7 mouse cellular contexts compared by ENCODE assay signal in genomic region chr7:90042364-90042763, GRCm38 (mm10).
DNase-seq lines count a peak whose midpoint lies in the region; ATAC-seq lines count a peak whose summit lies in the region.

No protein-coding gene starts in this region.

- peak; percentile 64 for ATAC-seq in liver, embryonic 11.5 days (replicated peaks; ENCODE audit: low FRiP score)
- ATAC-seq in midbrain, embryonic 13.5 days, result no peak
- no peak for ATAC-seq in neural tube, embryonic 15.5 days (ENCODE audit: low FRiP score)

- H3K27ac ChIP-seq in liver, embryonic 11.5 days (ENCODE audit: low read depth, low read length), result peak overlapping the region; percentile 80
- no peak overlapping the region for H3K27ac ChIP-seq in midbrain, embryonic 13.5 days
- H3K27ac ChIP-seq in neural tube, embryonic 15.5 days (replicated peaks), result no peak overlapping the region

- no peak overlapping the region for H3K4me3 ChIP-seq in liver, embryonic 11.5 days (ENCODE audit: low read depth, low read length)
- H3K4me3 ChIP-seq in midbrain, embryonic 13.5 days (replicated peaks), result no peak overlapping the region
- H3K4me3 ChIP-seq in neural tube, embryonic 15.5 days (replicated peaks), result no peak overlapping the region

- WGBS in liver, embryonic 11.5 days, result 44% methylated on average over 7 of the region's 7 CpGs
- 88% methylated on average over 7 of the region's 7 CpGs for WGBS in midbrain, embryonic 13.5 days
- 76% methylated on average over 7 of the region's 7 CpGs for WGBS in neural tube, embryonic 15.5 days

- H3K4me2 ChIP-seq in liver, embryonic 11.5 days, result peak overlapping the region; percentile 43
- no peak overlapping the region for H3K4me2 ChIP-seq in midbrain, embryonic 13.5 days (replicated peaks)
- no peak overlapping the region for H3K4me2 ChIP-seq in neural tube, embryonic 15.5 days

- no peaks in the 10 kb centered on the region for H3K27me3 ChIP-seq in liver, embryonic 11.5 days (replicated peaks; ENCODE audit: control insufficient read depth, insufficient read depth, low read length)
- no peaks in the 10 kb centered on the region for H3K27me3 ChIP-seq in midbrain, embryonic 13.5 days
- H3K27me3 ChIP-seq in neural tube, embryonic 15.5 days (replicated peaks), result no peaks in the 10 kb centered on the region

- no peaks in the 10 kb centered on the region for H3K9me3 ChIP-seq in liver, embryonic 11.5 days (ENCODE audit: control insufficient read depth, low read length)
- H3K9me3 ChIP-seq in midbrain, embryonic 13.5 days, result no peaks in the 10 kb centered on the region
- H3K9me3 ChIP-seq in neural tube, embryonic 15.5 days (replicated peaks), result no peaks in the 10 kb centered on the region

- no peaks in the 10 kb centered on the region for H3K36me3 ChIP-seq in liver, embryonic 11.5 days (ENCODE audit: control insufficient read depth, insufficient read depth, low read length)
- H3K36me3 ChIP-seq in midbrain, embryonic 13.5 days, result no peaks in the 10 kb centered on the region
- H3K36me3 ChIP-seq in neural tube, embryonic 15.5 days, result no peaks in the 10 kb centered on the region

- H3K4me1 ChIP-seq in liver, embryonic 11.5 days (replicated peaks; ENCODE audit: control insufficient read depth, insufficient read depth, low read length), result peaks cover 42% of the 10 kb centered on the region
- peaks cover 15% of the 10 kb centered on the region for H3K4me1 ChIP-seq in midbrain, embryonic 13.5 days (replicated peaks)
- H3K4me1 ChIP-seq in neural tube, embryonic 15.5 days, result no peaks in the 10 kb centered on the region

- H3K9ac ChIP-seq in liver, embryonic 11.5 days (ENCODE audit: low read depth, low read length), result peak overlapping the region; percentile 48
- H3K9ac ChIP-seq in midbrain, embryonic 13.5 days (replicated peaks), result no peak overlapping the region
- no peak overlapping the region for H3K9ac ChIP-seq in neural tube, embryonic 15.5 days (replicated peaks)

- peak; percentile 40 to 56 for DNase-seq in spleen, postnatal 10 days (ENCODE audit: low spot score in 2 of 2)
- no peak for DNase-seq in spleen, adult 18-20 months
- peak; percentile 68 for DNase-seq in c-Kit-negative CD71-positive TER-119-positive erythroid progenitor cells, embryonic 14.5 days (ENCODE audit: low read depth, low spot score)
- DNase-seq in liver, embryonic 11.5 days (ENCODE audit: low spot score), result no peak
- no peak for DNase-seq in cerebellum, adult 8-10 months

Comparison
In these comparisons a context has a peak if more than half of its experiments do, and no peak if none do; other contexts are left out.
1. DNase-seq: peak in spleen, postnatal 10 days (2 of 2) and c-Kit-negative CD71-positive TER-119-positive erythroid progenitor cells, embryonic 14.5 days (single experiment); none in spleen, adult 18-20 months (0 of 2), liver, embryonic 11.5 days (single experiment) and cerebellum, adult 8-10 months (single experiment).